Mouse (Mus musculus): Measurements from ENCODE around the gene Fes. TPM values are rescaled to one million over a fixed set of nuclear protein-coding genes. Genes with fewer than 3 reads are reported as not detected.

The Fes gene
- polyA plus RNA-seq, 1 experiment: not detected

DNA sequence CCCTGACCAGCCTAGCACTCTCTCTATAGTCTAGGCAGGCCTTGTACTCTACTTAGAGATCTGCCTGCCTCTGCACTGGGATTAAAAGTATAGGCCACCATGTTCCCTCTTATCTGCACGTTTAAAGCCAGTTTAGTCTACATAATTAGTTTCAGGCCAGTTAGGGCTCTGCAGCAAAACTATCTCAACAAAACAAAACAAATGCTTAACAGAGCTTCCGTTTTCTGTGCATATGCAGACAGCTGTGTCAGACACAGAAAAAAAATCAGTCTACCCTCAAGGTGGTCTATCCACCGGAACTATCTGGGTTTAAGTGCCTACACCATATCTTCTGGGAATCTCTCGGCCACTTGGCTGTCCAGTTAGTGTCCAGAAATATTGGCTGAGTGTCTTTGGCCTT, 14.4 kb downstream of the Fes start:
- Histone ChIP-seq H3K4me1 (ENCODE audit: control insufficient read depth, insufficient read depth, low read length) (peaks cover 17% of the 10 kb centered on the region), H3K27ac (ENCODE audit: insufficient read depth, low read depth, low read length) (no peak overlapping the region), H3K4me3 (ENCODE audit: insufficient read depth, low read depth, low read length) (no peak overlapping the region)
- TF ChIP-seq POLR2A (IDR thresholded peaks at IDR 0.05; ENCODE audit: insufficient read depth, low read depth, low read length): no peak
- TF ChIP-seq CTCF (IDR thresholded peaks at IDR 0.05; ENCODE audit: insufficient read depth, low read depth, low read length): no peak
- 78% methylated on average over 4 of the region's 4 CpGs for WGBS

DNA sequence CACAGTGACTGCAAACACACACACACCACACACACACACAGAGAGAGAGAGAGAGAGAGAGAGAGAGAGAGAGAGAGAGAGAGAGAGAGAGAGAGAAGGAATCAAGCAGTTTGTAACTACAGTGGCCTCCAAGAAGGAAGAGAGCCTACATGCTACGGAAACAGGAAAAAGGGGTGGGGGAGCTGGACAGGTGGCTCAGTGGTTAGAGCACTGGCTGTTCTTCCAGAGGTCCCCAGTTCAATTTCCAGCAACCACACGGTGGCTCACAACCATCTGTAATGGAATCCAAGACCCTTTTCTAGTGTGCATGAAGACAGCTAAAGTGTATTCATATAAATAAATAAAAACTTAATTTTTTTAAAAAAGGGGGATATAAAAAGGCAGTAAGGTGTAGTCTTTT, 15.1 kb downstream of the Fes start:
- Histone ChIP-seq H3K4me3 (ENCODE audit: insufficient read depth, low read depth, low read length) (no peak overlapping the region), H3K4me1 (ENCODE audit: control insufficient read depth, insufficient read depth, low read length) (peaks cover 24% of the 10 kb centered on the region), H3K27ac (ENCODE audit: insufficient read depth, low read depth, low read length) (no peak overlapping the region)
- no peak for TF ChIP-seq POLR2A (IDR thresholded peaks at IDR 0.05; ENCODE audit: insufficient read depth, low read depth, low read length)
- TF ChIP-seq CTCF (IDR thresholded peaks at IDR 0.05; ENCODE audit: insufficient read depth, low read depth, low read length): no peak
- 57% methylated on average over 2 of the region's 2 CpGs for WGBS

DNA sequence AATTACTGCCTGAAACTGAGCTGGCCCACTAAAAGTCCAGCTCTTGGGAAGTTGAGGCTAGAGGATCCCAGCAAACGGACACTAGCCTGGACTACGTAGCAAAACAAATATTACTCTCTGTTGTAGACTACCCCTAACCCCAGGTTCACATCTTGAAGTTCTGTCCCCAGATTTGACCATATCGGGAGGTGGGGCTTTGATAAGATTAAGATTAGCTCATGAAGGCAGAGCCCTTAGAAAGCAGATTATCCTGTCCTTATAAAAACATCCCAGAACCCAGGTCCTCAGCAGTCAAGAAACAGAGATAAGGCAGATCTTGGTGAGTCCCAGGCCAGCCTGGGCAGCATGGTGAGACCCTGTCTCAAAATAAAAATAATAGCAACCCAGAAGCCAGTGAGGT, 15.6 kb downstream of the Fes start:
- Histone ChIP-seq H3K27ac (ENCODE audit: insufficient read depth, low read depth, low read length) (no peak overlapping the region), H3K4me3 (ENCODE audit: insufficient read depth, low read depth, low read length) (no peak overlapping the region), H3K4me1 (ENCODE audit: control insufficient read depth, insufficient read depth, low read length) (peaks cover 27% of the 10 kb centered on the region)
- WGBS: 89% methylated on average over 3 of the region's 3 CpGs
- TF ChIP-seq CTCF (IDR thresholded peaks at IDR 0.05; ENCODE audit: insufficient read depth, low read depth, low read length) (no peak), POLR2A (IDR thresholded peaks at IDR 0.05; ENCODE audit: insufficient read depth, low read depth, low read length) (no peak)

DNA sequence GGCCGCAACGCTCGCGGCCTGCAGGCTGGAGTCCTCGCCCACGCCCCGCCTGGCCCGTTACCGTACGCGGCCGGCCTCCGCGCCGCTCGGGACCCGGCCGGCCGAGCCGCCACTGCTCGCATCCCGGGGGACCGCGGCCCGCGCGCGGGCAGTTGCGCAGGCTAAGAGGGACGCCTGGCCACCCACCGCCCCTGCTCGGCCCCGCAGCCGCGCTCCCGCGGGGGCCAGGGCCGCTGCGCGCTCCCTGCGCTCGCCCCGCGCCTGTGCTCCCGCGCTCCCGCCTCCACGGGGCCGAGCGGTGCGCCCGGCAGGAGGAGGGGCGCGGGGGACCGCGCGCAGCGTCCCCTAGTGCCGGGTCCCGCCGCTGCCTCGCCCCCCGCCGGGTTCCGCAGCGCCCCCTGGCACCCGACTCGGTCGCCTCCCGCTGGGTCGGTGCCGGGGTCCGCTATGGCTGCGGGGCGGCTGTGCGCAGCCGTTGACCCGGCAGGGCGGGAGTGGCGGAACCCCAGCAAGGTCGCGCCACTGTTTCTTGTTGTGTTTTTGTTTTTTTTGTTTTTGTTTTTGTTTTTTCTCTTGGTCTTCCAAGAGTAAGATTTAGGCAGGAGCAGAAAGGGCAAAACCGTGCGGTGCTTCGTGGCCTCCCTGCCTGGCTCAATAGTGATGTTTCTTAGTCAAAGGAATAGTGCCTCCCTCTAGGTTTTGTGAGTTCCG, 16.6 kb downstream of the Fes start, which contains the start of gene Man2a2:
Gene Man2a2, minus strand, starts transcription at position 335 of the 711 bp plus-strand sequence.
- H3K4me1 ChIP-seq (ENCODE audit: control insufficient read depth, insufficient read depth, low read length): peaks cover 27% of the 10 kb centered on the region
- under 1% methylated on average over 86 of the region's 86 CpGs for WGBS
- TF ChIP-seq POLR2A (IDR thresholded peaks at IDR 0.05; ENCODE audit: insufficient read depth, low read depth, low read length) (0 out of 2 replicates have a peak, but pooled peaks have one; percentile 40), CTCF (IDR thresholded peaks at IDR 0.05; ENCODE audit: insufficient read depth, low read depth, low read length) (peak; percentile 97)

DNA sequence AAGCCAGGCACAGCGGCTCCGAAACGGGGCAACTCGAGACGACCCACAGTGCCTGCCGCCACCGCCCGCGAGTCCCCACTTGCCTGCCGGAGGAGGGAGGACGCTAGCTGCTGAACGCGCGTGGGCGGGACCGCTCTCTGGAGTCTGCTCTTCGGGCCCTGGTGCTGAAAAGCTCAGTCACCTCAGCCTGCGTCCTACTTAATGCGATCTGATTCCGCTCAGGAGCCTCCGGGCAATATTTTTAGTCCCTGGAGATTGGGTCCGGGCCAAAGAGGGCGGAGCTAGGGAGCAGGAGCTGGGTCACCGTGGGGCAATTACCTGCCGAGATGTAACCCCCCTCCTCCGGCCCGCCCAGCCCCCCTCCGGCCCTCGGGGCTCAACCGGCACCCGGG, 17.1 kb downstream of the Fes start:
- peak overlapping the region; percentile 96 for H3K4me3 ChIP-seq (ENCODE audit: insufficient read depth, low read depth, low read length)
- peak overlapping the region; percentile 95 for H3K27ac ChIP-seq (ENCODE audit: insufficient read depth, low read depth, low read length)
- H3K4me1 ChIP-seq (ENCODE audit: control insufficient read depth, insufficient read depth, low read length): peaks cover 29% of the 10 kb centered on the region
- TF ChIP-seq CTCF (IDR thresholded peaks at IDR 0.05; ENCODE audit: insufficient read depth, low read depth, low read length) (no peak), POLR2A (IDR thresholded peaks at IDR 0.05; ENCODE audit: insufficient read depth, low read depth, low read length) (no peak; the same call in 1 of the 2 replicates)
- under 1% methylated on average over 31 of the region's 31 CpGs for WGBS

More for the DNA sequence above, 16.6 kb downstream of the Fes start, which contains the start of gene Man2a2:
- H3K27ac ChIP-seq (ENCODE audit: insufficient read depth, low read depth, low read length): peak within 1 kb of the TSS; percentile 95
- peak within 1 kb of the TSS; percentile 96 for H3K4me3 ChIP-seq (ENCODE audit: insufficient read depth, low read depth, low read length)

DNA sequence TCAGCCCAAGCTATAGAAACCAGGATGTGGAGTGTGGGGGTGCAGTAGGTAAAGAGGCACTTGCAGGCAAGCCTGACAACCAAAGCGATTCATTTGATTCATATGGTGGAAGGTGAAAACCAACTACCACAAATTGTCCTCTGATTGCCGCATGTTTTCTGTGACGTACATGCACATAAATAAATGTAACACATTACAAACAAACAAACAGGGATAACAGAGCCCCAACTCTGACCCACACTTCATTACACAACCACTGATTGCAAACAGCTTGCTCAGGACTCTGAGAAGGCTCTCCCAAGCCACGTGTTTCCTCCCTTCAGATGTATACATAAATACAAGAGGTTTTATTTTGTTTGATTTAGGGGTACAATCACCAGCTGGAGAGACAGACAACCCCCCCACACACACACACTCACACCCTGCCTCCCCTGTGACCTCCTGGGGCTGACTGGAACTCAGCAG, 17.7 kb downstream of the Fes start:
- H3K4me3 ChIP-seq (ENCODE audit: insufficient read depth, low read depth, low read length): peak overlapping the region; percentile 96
- H3K27ac ChIP-seq (ENCODE audit: insufficient read depth, low read depth, low read length): peak overlapping the region; percentile 95
- TF ChIP-seq CTCF (IDR thresholded peaks at IDR 0.05; ENCODE audit: insufficient read depth, low read depth, low read length): no peak
- TF ChIP-seq POLR2A (IDR thresholded peaks at IDR 0.05; ENCODE audit: insufficient read depth, low read depth, low read length): no peak
- 12% methylated on average over 4 of the region's 4 CpGs for WGBS
- peaks cover 26% of the 10 kb centered on the region for H3K4me1 ChIP-seq (ENCODE audit: control insufficient read depth, insufficient read depth, low read length)

DNA sequence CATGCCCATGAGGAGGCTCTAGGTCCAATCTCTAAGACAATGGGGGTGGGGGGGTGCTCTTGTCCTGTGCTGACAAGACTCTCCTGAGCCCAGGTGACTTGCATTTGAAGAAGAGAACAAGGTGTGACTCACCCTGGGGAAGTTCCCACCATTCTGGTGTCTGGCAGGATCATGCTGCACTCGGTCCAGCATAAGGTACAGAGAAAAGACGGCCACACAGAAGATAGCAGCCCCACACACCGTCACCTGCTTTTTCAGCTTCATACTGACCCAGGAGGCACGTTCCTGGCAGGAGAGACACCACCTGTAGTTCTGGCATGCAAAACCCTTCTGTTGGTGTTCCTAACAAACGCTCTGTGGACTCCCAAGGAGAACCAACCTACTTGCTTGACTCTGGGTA, 18.3 kb downstream of the Fes start:
- H3K4me3 ChIP-seq (ENCODE audit: insufficient read depth, low read depth, low read length): peak overlapping the region; percentile 17
- WGBS: 44% methylated on average over 5 of the region's 5 CpGs
- TF ChIP-seq POLR2A (IDR thresholded peaks at IDR 0.05; ENCODE audit: insufficient read depth, low read depth, low read length): no peak
- H3K27ac ChIP-seq (ENCODE audit: insufficient read depth, low read depth, low read length): no peak overlapping the region
- H3K4me1 ChIP-seq (ENCODE audit: control insufficient read depth, insufficient read depth, low read length): peaks cover 26% of the 10 kb centered on the region

DNA sequence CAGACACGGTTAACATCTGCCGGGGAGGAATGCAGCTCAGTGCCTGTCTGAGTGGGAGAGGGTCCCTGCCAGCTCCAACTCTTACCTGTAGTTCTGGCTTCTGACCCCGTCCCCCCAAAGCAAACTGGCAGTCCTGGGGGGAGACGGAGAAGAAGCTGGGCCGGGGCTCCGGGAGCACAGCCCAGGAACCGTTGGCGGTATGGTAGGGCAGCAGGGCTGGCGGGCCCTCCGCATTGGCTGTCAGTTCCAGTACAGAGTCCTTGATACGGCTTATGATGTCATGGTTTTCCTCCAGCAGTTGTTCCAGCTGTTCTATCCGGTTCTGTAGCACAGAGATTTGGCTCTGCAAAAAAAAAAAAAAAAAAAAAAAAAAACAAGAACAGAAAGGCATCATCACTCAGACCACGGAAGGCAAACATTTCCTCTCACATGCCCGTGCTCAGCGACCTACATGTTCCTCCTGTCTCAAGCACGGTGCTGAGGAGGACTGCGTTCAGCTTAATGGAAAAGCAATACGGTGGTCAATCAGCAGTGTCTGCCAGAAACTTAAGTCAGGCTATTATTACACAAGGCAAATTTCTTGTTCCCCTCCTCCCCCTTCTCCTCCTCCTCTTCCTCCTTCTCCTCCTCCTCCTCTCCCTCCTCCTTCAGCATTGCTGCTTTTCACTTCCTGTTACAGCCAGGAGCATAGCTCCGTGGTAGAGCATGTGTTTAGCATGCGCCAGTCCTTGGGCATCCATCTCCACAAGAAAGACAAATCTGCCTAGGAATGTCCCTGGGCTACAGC, 18.9 kb downstream of the Fes start:
- 56% methylated on average over 20 of the region's 20 CpGs for WGBS
- Histone ChIP-seq H3K27ac (ENCODE audit: insufficient read depth, low read depth, low read length) (no peak overlapping the region), H3K4me3 (ENCODE audit: insufficient read depth, low read depth, low read length) (peak overlapping the region; percentile 6; the same call in 1 of the 2 replicates), H3K4me1 (ENCODE audit: control insufficient read depth, insufficient read depth, low read length) (peaks cover 26% of the 10 kb centered on the region)
- no peak for TF ChIP-seq POLR2A (IDR thresholded peaks at IDR 0.05; ENCODE audit: insufficient read depth, low read depth, low read length)
- no peak for TF ChIP-seq CTCF (IDR thresholded peaks at IDR 0.05; ENCODE audit: insufficient read depth, low read depth, low read length)

DNA sequence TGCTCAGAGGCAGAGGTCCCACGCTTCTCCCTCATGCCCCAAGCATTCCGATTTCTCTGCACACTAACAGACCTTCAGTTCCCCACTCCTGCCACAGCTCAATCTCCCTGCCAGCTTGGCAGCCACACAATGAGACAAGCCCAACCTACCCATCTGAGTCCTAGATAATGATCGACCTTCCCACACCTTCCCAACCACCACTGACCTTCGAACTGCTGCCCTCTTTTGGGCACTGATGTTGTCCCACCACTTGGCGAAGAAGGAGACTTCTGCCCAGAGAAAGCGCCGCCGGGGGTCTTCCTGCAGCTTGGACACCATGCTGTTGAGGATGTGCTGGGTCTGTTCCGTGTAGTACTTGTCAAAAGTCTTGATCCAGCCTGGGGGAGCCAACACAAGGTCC, 19.7 kb downstream of the Fes start:
- 85% methylated on average over 9 of the region's 9 CpGs for WGBS
- no peak for TF ChIP-seq CTCF (IDR thresholded peaks at IDR 0.05; ENCODE audit: insufficient read depth, low read depth, low read length)
- TF ChIP-seq POLR2A (IDR thresholded peaks at IDR 0.05; ENCODE audit: insufficient read depth, low read depth, low read length): no peak
- no peak overlapping the region for H3K27ac ChIP-seq (ENCODE audit: insufficient read depth, low read depth, low read length)
- no peak overlapping the region for H3K4me3 ChIP-seq (ENCODE audit: insufficient read depth, low read depth, low read length)
- peaks cover 26% of the 10 kb centered on the region for H3K4me1 ChIP-seq (ENCODE audit: control insufficient read depth, insufficient read depth, low read length)
